Mouse (Mus musculus) hindbrain, embryonic 16.5 days (tissue): ENCODE measurements around the gene Abca2. TPM values are rescaled to one million over a fixed set of nuclear protein-coding genes. Genes with fewer than 3 reads are reported as not detected.
"Not testable (repeated sequence)": the region's sequence is repeated elsewhere in the genome, so short reads cannot be mapped to it uniquely, and the experiment has no call there.

Source experiments
- ATAC-seq: fragments of 200-750 bp; cut with Nextera tagmentation; 2 replicates; pipeline ENCODE4 v1.8.0; 2017; ENCODE audit warnings: moderate TSS enrichment, moderate library complexity
- H3K27ac ChIP-seq: fragments of 300-500 bp; sonication (generic); 2 replicates; pipeline ENCODE4 v1.5.1; 2014; ENCODE audit warnings: low read depth, mild to moderate bottlenecking, control low read depth, low read length, moderate library complexity
- H3K27me3 ChIP-seq: fragments of 300-500 bp; sonication (generic); replicated peaks from 2 replicates; pipeline ENCODE4 v1.6.1; 2014; ENCODE audit warnings: low read length; ENCODE audit not compliant: control insufficient read depth, insufficient read depth
- H3K36me3 ChIP-seq: fragments of 300-500 bp; sonication (generic); 2 replicates; pipeline ENCODE4 v1.6.1; 2014; ENCODE audit warnings: mild to moderate bottlenecking, low read length, moderate library complexity, mixed read lengths; ENCODE audit not compliant: control insufficient read depth, insufficient read depth
- H3K4me1 ChIP-seq: fragments of 300-500 bp; sonication (generic); 2 replicates; pipeline ENCODE4 v1.6.1; 2014; ENCODE audit warnings: low read depth, low read length; ENCODE audit not compliant: control insufficient read depth, insufficient read depth
- H3K4me2 ChIP-seq: fragments of 300-500 bp; sonication (generic); 2 replicates; pipeline ENCODE4 v1.6.1; 2014; ENCODE audit warnings: mild to moderate bottlenecking, low read length, control low read depth, moderate library complexity
- H3K4me3 ChIP-seq: fragments of 300-500 bp; sonication (generic); 2 replicates; pipeline ENCODE4 v1.5.1; 2014; ENCODE audit warnings: mild to moderate bottlenecking, low read length, control low read depth, moderate library complexity
- H3K9ac ChIP-seq: fragments of 300-500 bp; sonication (generic); 2 replicates; pipeline ENCODE4 v1.6.1; 2014; ENCODE audit warnings: low read depth, mild to moderate bottlenecking, control low read depth, low read length, moderate library complexity
- H3K9me3 ChIP-seq: fragments of 300-500 bp; sonication (generic); 2 replicates; pipeline ENCODE4 v1.6.1; 2014; ENCODE audit warnings: mild to moderate bottlenecking, low read length, moderate library complexity; ENCODE audit not compliant: control insufficient read depth
- WGBS: fragments of 180-500 bp; shearing (Covaris S2); extraction: QIAGEN DNeasy Blood & Tissue Kit; methylation state at CpG from one replicate; pipeline ENCODE4 v1.1.7; 2014; 5-methylcytosine and 5-hydroxymethylcytosine counted together
- polyA plus RNA-seq: library from polyadenylated mRNA; unstranded; fragments of >200 nt; fragmentation: Nextera tagmentation; extraction: Ambion mirVana; gene quantifications from 2 replicates; pipeline ENCODE4 v1.2.1, GENCODE M21; 2015

Abca2 gene
- polyA plus RNA-seq, 1 experiment from 2014 or later, result 13.5 TPM

DNA sequence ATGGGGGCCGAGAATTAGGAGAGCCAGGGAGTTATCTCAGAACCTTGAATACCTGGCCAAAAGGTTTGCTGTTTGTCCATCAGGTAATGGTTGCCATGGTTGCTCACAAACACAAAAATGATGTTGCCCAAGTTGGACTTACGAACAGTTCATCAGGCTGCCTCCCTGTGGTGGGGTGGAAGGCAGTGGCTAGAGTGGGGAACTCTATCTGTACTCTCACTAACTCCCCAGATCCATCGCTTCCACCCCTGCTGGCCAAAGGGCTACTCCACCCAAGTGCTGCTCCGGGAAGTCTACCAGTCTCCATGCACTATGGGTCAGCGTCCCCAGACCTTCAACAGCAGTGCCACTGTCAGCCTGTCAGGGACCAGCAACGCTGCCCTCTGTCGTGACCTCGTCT, 29.5 kb upstream of the Abca2 start, which contains the start of gene Npdc1:
Gene Npdc1 (plus strand): TSS at position 301 of the 400 bp plus-strand sequence.
- 66% methylated on average over 8 of the region's 8 CpGs for WGBS
- Histone ChIP-seq H3K4me1 (peaks cover 26% of the 10 kb centered on the region), H3K4me2 (no peak within 1 kb of the TSS; the same call in 1 of the 2 replicates), H3K27me3 (peaks cover 44% of the 10 kb centered on the region), H3K4me3 (no peak within 1 kb of the TSS), H3K27ac (no peak within 1 kb of the TSS), H3K36me3 (no peaks in the 10 kb centered on the region), H3K9ac (no peak within 1 kb of the TSS), H3K9me3 (no peaks in the 10 kb centered on the region)
- no peak for ATAC-seq

DNA sequence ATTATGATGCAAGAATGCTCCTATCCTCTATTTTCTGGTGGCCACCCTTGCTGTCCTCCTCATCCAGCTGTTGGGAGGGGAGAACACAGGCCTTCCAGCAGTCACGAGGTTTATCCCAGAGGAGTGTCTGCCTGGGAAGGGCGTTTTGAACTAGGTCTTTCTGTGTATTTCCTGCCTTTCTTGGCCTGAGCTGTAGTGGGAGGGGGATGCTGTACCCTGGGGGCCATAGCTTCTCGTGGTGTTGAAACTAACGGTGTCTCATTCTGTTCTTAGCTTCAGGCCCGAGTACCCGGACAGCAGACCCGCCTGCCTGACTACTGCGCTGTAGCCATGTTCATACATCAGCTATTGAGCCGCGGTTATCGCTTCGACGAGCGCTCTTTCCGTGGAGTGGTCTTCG, 28.2 kb upstream of the Abca2 start:
- Histone ChIP-seq H3K27me3 (peaks cover 36% of the 10 kb centered on the region), H3K4me1 (peaks cover 29% of the 10 kb centered on the region), H3K4me2 (peak overlapping the region; percentile 68), H3K36me3 (no peaks in the 10 kb centered on the region), H3K9me3 (no peaks in the 10 kb centered on the region), H3K9ac (peak overlapping the region; percentile 61), H3K4me3 (peak overlapping the region; percentile 37), H3K27ac (no peak overlapping the region)
- 17% methylated on average over 16 of the region's 16 CpGs for WGBS
- ATAC-seq, result no peak

DNA sequence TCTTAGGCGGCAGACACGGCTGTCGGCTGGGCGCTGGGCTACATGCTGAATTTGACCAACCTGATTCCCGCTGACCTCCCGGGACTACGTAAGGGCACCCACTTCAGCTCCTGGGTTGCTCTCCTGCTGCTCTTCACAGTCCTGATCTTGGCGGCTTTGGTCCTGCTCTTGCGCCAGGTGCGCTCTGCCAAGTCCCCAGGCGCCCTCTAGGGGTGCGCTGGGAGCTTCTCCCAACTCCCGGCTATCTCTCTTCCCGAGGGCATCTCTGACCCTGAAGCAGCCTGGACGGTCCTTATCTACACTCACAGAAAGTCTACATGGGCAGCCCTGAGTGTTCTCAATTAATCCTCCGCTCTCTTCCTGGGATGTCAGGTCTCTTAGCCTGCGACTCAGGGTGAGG, 27.7 kb upstream of the Abca2 start:
- WGBS, result 2% methylated on average over 17 of the region's 17 CpGs
- Histone ChIP-seq H3K9ac (peak overlapping the region; percentile 61), H3K27ac (no peak overlapping the region), H3K4me1 (peaks cover 27% of the 10 kb centered on the region), H3K4me3 (peak overlapping the region; percentile 37), H3K4me2 (peak overlapping the region; percentile 68), H3K36me3 (no peaks in the 10 kb centered on the region), H3K9me3 (no peaks in the 10 kb centered on the region), H3K27me3 (peaks cover 32% of the 10 kb centered on the region)
- no peak for ATAC-seq

DNA sequence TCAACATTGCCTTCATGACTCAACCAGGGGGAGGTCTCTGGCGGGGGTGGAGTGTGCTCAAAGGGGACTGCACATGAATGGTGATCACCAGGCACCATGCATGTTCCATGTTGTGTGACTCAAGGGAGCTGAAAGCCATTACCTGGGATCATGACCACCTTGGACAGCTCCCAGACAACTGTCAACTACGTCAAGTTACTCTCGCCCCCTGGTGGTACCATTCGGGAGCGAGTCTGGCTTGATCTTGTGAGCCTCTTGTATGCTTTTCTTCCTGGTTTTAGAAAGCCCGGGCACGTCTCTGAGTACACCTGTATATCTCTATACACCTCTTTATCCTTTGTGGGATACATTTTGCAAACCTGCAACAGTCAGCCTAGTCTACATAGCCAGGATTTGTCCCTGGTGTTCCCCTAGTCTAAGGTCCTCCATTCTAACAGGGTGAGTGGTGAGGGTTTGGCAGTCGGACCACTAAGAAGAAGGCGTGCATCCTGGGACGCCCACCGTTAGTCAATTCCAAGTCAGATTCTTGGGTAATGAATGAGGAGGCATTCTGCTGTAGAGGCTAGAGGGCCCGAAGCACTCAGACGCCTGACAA, 26.0 kb upstream of the Abca2 start:
- peak overlapping the region; percentile 71 for H3K4me3 ChIP-seq
- WGBS, result 0% methylated on average over 13 of the region's 13 CpGs
- peaks cover 22% of the 10 kb centered on the region for H3K4me1 ChIP-seq

DNA sequence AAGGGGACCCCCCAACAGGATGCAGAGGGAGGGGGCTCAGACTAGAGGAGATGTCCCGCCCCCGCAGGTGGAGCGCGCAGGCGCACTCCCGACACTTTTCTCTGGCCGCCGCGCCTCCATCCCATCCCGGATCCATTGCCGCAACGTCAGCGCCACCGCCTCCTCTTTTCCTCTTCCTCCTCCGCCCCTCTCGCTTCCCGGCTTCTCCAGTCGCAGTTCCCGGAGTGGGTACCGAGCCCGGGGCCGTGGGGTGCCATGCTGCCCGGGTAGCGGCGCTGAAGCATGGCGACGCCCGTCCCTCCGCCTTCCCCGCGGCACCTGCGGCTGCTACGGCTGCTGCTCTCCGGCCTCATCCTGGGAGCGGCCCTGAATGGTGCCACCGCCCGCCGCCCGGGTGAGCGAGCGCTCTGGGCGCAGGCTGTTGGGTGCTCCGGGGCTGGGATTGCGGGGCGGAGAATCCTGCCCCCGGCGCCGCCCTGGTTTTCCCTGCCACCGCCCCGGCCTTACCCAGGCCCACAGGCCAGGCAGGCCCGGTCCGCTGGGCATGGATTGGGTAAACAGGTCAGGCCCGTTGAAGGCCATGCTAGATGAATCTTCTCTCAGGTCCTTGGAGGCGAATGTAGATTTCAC, 25.4 kb upstream of the Abca2 start:
- peak overlapping the region; percentile 71 for H3K4me3 ChIP-seq
- peak overlapping the region; percentile 76 for H3K4me2 ChIP-seq
- H3K4me1 ChIP-seq, result peaks cover 22% of the 10 kb centered on the region
- H3K27ac ChIP-seq, result peak overlapping the region; percentile 91
- peaks cover 13% of the 10 kb centered on the region for H3K27me3 ChIP-seq
- H3K9ac ChIP-seq, result peak overlapping the region; percentile 90
- H3K9me3 ChIP-seq, result no peaks in the 10 kb centered on the region
- H3K36me3 ChIP-seq, result no peaks in the 10 kb centered on the region; the same call in 1 of the 2 replicates
- peak; percentile 87 for ATAC-seq
- WGBS, result under 1% methylated on average over 54 of the region's 54 CpGs

More for the DNA sequence above, 26.0 kb upstream of the Abca2 start:
- peaks cover 18% of the 10 kb centered on the region for H3K27me3 ChIP-seq
- peak; percentile 67 for ATAC-seq
- H3K9ac ChIP-seq, result peak overlapping the region; percentile 90
- H3K4me2 ChIP-seq, result peak overlapping the region; percentile 76
- peak overlapping the region; percentile 91 for H3K27ac ChIP-seq
- no peaks in the 10 kb centered on the region for H3K9me3 ChIP-seq
- H3K36me3 ChIP-seq, result no peaks in the 10 kb centered on the region

DNA sequence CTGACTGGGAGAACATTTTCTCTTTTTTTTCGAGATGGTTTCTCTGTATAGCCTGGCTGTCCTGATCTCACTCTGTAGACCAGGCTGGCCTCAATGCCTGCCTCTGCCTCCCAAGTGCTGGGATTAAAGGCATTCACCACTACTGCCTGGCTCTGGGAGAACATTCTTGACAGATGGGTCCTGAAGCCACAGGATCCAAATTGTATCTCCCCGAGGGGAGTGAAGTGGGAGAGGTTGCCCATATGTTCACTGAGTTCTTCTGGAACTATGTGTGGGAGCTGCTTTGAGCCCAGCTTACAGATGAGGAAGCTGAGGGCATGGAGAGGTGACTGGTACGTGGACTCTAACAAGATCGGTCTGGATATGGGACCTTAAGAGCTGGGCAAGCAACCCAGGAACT, 24.5 kb upstream of the Abca2 start:
- no peak overlapping the region for H3K27ac ChIP-seq
- H3K27me3 ChIP-seq, result peaks cover 12% of the 10 kb centered on the region
- H3K9me3 ChIP-seq, result no peaks in the 10 kb centered on the region
- 92% methylated on average over 4 of the region's 4 CpGs for WGBS
- H3K4me3 ChIP-seq, result peak overlapping the region; percentile 71
- H3K36me3 ChIP-seq, result peaks cover 7% of the 10 kb centered on the region
- peaks cover 22% of the 10 kb centered on the region for H3K4me1 ChIP-seq
- peak overlapping the region; percentile 90 for H3K9ac ChIP-seq
- no peak for ATAC-seq
- H3K4me2 ChIP-seq, result peak overlapping the region; percentile 76

GRCm38 (mm10) chr2:25408908-25409307, 19.6 kb upstream of the Abca2 start:
- H3K27ac ChIP-seq, result no peak overlapping the region
- no peak overlapping the region for H3K4me2 ChIP-seq
- H3K36me3 ChIP-seq, result peaks cover 19% of the 10 kb centered on the region
- ATAC-seq, result no peak
- peaks cover 14% of the 10 kb centered on the region for H3K4me1 ChIP-seq
- H3K9ac ChIP-seq, result no peak overlapping the region
- H3K4me3 ChIP-seq, result no peak overlapping the region
- H3K9me3 ChIP-seq, result no peaks in the 10 kb centered on the region
- 95% methylated on average over 10 of the region's 10 CpGs for WGBS
- no peaks in the 10 kb centered on the region for H3K27me3 ChIP-seq

DNA sequence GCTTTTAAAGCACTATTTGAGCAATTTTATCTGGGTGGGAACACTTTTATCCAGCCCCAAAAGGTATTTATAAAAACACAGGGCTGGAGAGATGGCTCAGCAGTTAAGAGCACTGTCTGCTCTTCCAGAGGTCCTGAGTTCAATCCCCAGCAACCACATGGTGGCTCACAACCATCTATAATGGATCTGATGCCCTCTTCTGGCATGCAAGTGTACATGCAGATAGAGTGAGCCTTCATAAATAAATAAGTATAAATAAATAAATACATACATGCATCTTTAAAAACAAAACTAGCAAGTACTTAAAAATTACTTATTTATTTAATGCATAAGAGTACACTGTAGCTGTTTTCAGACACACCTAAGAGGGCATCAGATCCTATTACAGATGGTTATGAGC, 15.1 kb upstream of the Abca2 start:
- not testable (repeated sequence) for H3K9ac ChIP-seq, ATAC-seq, H3K4me1 ChIP-seq, H3K27me3 ChIP-seq, H3K27ac ChIP-seq, H3K9me3 ChIP-seq, H3K4me3 ChIP-seq, H3K4me2 ChIP-seq
- H3K36me3 ChIP-seq, result peaks cover 18% of the 10 kb centered on the region

- no peak overlapping the region for H3K4me2 ChIP-seq
- no peak for ATAC-seq
- H3K27ac ChIP-seq, result no peak overlapping the region
- no peaks in the 10 kb centered on the region for H3K9me3 ChIP-seq
- no peak overlapping the region for H3K4me3 ChIP-seq
- no peaks in the 10 kb centered on the region; the same call in 1 of the 2 replicates for H3K27me3 ChIP-seq
- no peaks in the 10 kb centered on the region for H3K4me1 ChIP-seq
- WGBS, result 15% methylated on average over 3 of the region's 3 CpGs
- H3K9ac ChIP-seq, result no peak overlapping the region
- H3K36me3 ChIP-seq, result no peaks in the 10 kb centered on the region
These were observed 11.1 kb upstream of the Abca2 start for GRCm38 (mm10) chr2:25417426-25417825.
